Mouse (Mus musculus) frontal cortex, postnatal 14 days (tissue): Measurements from ENCODE around the gene Alox12e.
"Not testable (repeated sequence)": the region's sequence is repeated elsewhere in the genome, so short reads cannot be mapped to it uniquely, and the experiment has no call there.

Experiments
- DNase-seq, 2 experiments: peaks; one replicate each; pipeline ENCODE4 v3.0.0; 2022; ENCODE audit warnings: low spot score in 2 of 2

The Alox12e gene

DNA sequence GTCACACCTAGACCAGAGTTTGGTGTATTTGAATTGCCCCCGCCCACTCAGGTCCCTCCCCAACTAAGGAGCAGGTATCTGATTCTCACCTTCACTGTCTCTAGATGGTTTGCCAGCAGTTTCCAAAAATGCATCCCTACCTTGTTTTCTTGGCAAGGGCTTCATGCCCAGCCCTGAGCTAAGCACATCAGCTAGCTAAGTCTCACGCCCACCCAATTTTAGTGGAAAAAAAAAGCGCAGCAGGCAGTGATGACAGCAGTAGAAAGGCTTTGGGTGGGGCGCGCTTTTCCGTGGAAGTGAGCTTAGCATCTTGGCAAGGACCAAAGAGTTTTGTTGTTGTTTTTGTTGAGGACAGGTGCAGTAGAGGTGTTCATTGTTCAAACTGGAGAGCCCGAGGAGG lies at the start of gene Alox12e:
Gene Alox12e, minus strand, starts transcription at position 101 of the 400 bp plus-strand sequence.
- DNase-seq = no peak

- DNase-seq = not testable (repeated sequence)
These were observed 46.2 kb upstream of the Alox12e start for GRCm38 (mm10) chr11:70368626-70369025.

DNA sequence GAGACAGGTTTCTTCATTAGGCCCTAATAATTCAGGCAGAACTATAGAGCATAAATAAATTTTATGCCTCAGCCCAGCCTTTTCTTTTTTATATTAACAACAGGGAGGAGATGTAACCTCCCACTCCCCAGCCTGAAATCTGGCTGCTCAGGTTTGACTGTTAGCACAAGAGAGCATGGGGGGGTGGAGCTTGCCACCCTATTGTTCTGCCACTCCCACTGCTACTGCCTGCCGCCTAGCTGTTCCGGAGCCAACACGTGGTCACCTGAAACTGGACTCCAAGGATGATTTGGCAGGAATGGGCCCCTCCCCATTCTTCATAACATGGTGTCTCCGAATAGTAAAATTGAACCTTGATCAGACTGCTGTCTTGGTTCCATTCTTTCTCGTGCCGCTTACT lies 45.3 kb upstream of the Alox12e start:
- DNase-seq = not testable (repeated sequence)

- no peak for DNase-seq
These were observed 29.4 kb upstream of the Alox12e start, which contains the start of gene Alox15 for GRCm38 (mm10) chr11:70351868-70352267. Gene Alox15 (minus strand): TSS chr11:70352031.

- DNase-seq = no peak
These were observed 26.2 kb upstream of the Alox12e start for GRCm38 (mm10) chr11:70348630-70349029.

- DNase-seq = no peak
These were observed 25.4 kb upstream of the Alox12e start for GRCm38 (mm10) chr11:70347861-70348260.

DNA sequence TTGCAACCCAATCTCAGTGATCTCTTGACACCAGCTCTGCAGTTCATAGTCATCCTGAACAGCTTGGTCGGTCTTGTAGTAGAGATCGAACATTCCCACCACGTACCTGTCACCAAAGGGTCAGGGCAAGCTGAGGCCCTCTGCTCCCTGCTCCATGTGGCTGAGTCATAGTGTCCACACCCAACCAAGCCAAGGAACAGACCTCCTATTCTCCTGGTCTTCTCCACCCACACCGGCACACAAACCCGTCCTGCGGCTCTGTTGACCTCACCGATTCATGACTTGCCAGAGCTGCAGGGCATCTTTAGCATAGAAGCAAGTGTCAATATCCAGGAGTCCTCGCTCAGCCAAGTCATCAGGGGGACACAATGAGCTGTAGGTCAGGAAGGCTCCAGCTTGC lies 23.1 kb upstream of the Alox12e start:
- DNase-seq = no peak

DNA sequence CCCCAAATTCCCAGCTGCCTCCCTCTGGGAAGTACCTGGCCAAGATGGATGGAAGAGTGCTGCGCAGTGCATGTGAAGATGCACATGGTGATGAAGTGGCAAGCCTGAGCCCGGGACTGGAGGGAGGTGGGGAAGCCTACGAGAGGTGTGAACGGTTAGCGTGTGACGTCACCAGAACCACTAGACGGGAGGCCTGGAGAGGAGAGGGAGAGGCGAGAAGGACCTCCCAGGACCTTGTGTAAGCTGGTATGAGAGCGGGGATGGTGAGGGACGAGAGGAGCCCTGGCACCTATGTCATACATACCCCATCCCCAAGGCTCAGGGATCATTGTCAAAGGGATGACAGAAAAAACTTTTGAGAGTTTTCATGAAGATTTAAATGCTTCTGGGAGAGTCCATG lies 22.6 kb upstream of the Alox12e start:
- DNase-seq = no peak

DNA sequence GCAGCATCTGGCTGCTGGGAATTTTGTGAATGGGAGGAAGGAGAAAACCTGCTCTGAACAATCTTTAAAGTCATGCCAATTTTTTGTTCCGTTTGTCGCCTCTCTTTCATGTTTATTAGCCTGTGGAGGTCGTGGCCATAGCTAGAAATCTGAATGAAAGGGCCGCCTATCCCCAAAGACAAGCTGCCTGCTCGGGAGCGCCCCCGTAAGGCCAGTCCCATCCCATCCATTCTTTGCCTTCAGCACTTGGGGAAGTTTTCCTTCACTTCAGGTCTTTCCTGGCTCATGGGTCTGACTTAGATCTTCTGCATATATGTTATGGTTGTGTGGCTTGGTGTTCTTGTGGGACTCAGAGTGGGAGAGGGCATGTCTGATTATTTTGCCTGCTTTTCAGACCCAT lies 17.1 kb upstream of the Alox12e start:
- DNase-seq = no peak

GRCm38 (mm10) chr11:70334477-70334876 lies 12.0 kb upstream of the Alox12e start:
- peak; percentile 23 to 71 for DNase-seq

GRCm38 (mm10) chr11:70324726-70325125 lies 2.3 kb upstream of the Alox12e start:
- DNase-seq = no peak

DNA sequence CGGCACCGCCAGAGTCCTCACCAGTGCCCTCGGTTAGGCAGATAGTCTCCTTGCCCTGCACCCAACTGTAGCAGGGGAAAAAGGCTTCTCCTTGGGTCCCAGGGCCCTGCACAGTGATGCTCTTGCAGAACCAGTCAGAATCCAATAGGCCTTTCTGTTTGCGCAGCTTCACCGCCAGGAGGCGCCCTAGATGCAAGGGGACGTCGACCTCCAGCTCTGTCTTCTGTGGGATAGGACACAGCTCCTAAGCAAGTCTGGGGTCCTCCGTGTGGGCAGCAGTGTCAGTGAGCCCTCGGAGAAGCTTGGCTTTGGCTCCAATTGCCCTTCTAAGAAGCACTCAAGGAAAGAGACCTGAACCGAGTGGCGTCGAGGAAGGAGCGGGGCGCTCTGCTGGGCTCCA lies 764 bp downstream of the Alox12e start:
- peak in 1 of 2 experiments; percentile 19 for DNase-seq

DNA sequence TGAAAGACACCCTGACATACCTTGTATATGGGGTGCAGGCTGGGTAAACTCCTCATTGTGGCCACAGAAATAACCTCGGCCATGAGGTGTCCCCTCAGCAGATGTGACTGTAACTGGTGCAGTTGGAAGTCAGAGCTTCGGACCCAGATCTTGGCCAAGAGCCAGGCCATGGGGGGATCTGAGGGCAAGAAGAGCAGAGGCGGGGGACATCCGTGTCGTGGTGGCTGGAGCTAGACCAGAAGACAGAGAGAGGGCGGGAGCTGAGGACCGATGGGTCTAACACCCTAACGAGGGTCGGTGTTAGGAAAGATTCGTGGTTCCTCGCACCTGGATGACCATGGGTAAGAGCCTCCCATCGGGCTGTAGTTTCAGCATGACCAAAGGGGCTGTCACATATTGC lies 2.8 kb downstream of the Alox12e start:
- no peak for DNase-seq

DNA sequence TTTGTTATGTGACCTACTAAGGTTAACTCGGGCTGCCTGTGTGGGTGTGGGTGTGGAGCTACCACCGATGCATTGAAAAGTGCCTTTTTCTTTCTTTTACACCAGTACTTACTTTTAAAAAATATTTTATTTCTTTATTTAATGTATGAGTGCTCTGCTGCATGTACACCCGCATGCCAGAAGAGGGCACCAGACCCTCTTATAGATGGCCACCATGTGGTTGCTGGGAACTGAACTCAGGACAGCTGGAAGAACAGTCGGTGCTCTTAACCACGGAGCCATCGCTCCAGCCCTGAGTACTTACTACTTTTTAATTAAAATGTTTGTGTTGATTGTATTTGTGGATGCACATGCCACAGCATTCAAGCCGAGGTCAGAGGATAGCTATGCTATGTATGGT lies 8.6 kb downstream of the Alox12e start:
- DNase-seq = no peak

DNA sequence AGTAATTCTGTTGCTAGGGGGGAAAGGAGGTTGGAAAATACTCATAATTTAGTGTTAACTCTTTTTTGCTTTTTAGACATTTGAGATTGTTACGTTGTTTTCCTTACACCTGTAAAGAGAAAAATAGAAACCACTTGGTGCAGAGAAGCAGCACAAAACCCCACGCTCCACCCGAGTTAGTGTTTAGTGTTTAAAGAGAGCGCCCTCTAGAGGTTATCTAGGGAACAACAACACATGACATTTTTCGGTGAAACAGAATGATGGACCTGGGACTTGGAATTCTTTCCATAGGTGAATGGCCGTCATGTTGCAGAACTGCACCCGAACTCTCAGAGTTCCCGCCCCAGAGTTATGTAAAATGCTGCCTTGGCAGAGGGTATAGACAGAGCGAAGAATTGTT lies 13.1 kb downstream of the Alox12e start:
- DNase-seq = peak in 1 of 2 experiments; percentile 14

DNA sequence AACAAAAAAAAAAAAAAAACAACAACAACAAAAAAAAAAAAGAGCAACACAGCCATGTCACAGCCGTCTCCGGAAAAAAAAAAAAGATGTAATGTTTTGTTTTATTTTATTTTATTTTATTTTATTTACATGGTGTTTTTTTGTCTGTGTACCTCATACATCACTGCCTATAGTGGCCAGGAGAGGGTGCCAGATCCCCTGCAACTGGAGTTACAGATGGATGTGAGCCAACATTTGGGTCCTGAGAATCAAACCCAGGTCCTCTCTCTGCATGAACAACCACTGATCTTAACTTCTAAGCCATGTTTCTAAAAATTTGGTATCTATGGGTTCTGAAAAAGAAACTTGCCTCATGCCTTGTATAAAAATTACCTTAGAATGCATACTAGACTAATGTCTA lies 14.1 kb downstream of the Alox12e start:
- DNase-seq = no peak

GRCm38 (mm10) chr11:70306159-70306558 lies 16.3 kb downstream of the Alox12e start:
- no peak for DNase-seq

DNA sequence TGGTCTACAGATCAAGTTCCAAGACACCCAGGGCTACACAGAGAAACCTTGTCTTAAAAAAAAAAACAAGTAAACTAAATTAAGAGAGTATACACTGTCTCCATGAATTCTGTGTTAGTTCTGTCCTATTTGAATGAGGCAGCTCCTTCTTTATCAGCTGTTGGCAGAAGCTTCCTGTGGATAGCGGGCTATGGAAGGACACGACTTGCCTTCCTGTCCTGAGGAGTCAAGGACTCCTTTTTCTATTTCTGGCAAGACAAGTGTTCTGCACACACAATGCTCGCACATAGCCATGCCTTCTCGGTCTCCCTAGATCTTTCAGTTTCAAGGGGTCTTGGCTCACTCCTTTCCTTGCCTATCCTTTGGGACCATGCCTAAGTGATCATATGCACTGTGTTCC lies 20.1 kb downstream of the Alox12e start:
- no peak for DNase-seq

DNA sequence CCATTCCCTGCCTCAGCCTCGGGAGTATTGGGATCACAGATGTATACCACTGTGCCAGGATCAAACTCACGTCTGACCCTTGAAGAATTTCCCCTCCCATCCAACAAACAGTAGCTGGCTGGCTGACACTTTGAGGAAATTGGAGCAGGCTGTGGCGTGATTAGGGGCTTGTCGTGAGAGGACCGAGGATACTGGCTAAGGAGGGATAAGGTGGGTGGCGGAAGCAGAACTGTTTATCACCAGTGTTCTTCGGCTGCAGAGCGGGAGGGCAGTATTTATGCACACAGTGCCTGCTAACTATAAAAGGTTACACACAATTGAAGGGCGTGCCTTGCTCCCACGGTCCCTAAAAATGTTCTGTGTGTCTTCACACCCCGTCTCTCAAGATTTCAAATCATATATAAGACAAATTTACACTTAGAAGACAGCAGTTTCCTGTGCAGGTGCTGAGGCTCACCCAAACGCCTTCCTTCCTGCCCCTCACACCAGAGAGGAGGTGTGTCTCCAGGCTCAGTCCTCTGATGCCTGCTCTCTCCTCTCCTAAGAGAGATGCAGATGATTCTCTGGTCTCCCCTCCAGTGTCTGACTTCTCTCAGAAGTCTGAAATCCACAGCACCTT lies 24.5 kb downstream of the Alox12e start:
- no peak for DNase-seq

DNA sequence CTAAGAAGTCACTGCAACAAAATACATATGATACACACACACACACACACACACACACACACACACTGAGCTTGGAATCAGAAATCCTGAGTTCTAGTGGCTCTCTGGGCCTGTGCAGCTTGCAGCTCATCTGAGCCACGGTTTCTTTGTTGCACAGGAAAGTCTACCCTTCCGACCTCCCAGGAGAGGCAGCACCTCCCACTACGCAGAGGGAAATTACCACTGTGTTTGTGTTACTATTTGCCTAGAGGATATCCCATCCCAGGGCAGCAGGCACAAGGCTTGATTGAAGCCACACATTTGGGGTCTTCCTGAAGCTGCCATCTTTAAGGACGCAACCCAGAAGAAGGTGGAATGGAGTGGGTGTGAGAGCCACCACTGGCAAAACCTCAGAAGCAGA lies 25.0 kb downstream of the Alox12e start:
- DNase-seq = no peak

DNA sequence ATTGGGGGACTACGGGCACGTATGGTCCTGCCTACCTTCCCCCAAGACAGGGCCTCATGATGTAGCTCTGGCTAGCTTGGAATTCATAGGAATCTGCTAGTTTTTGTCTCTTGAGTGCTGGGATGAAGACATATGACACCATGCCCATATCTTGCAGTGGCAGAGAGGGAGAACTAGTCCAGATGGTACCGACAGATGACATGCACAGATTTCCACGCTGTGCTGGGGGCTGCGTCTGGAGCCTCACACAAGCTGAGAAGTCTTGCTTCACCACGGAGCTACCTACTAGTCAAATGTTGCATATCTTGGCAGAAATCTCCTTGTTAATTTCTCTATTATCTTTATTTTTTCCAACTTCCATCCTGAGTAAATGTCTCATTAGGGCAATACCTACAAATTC lies 28.5 kb downstream of the Alox12e start:
- peak in 1 of 2 experiments; percentile 15 for DNase-seq

DNA sequence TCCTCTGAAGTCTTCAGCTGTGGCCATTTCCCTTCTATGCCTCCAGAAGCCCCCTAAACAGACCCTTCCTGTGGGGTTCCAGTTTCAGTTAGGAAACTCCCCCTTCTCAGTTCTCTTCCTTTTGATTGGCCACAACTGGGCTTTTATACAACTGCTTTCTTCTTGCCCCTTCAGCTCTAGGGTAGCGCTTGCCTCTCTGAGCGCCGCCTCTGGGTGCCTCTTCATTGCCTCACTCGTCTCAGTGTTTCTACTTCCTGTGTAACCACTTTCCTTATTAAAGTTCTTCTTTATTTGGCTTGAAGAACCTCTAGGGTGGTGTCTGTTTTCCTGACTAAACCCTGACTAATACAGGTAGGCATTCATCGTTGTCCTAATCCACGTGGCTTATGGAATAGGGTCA lies 31.2 kb downstream of the Alox12e start:
- DNase-seq = no peak

GRCm38 (mm10) chr11:70289236-70289635 lies 33.2 kb downstream of the Alox12e start:
- peak in 1 of 2 experiments; percentile 19 for DNase-seq

DNA sequence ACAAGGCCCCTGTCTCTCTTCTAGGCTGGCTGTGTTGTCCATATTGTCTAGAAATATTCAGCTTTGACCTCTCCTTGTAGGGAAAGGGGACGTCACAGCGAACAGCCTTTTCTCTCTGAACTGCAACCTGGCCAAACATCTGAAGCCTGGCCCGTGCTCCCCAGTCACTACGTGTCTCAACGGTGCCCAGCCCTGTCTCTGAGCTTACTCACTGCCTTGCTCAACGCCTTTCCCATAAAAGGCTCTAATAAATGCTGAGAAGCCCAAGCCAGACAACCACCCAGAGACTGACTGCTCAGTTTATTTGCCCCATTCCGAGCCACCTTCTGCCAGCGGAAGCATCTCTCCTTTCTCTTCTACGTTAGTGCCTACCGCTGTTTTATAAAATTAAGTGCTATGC lies 34.3 kb downstream of the Alox12e start:
- no peak for DNase-seq
